Mouse (Mus musculus): ENCODE results near the gene Cyp2d10. TPM values are rescaled to one million over a fixed set of nuclear protein-coding genes. Genes with fewer than 3 reads are reported as not detected.
A peak's percentile ranks its signal among the peaks of the same experiment; 100 is the strongest.

The Cyp2d10 gene
- polyA plus RNA-seq, 1 experiment, result not detected

GRCm38 (mm10) chr15:82353078-82353744 lies 53.8 kb downstream of the Cyp2d10 start:
- DNase-seq (ENCODE audit: low read depth), result peak; percentile 25
- TF ChIP-seq POLR2A (IDR thresholded peaks at IDR 0.05; ENCODE audit: borderline replicate concordance, extremely low read depth, insufficient read depth, insufficient read length, poor library complexity, severe bottlenecking) (no peak), CTCF (IDR thresholded peaks at IDR 0.05; ENCODE audit: borderline replicate concordance, extremely low read depth, insufficient read depth, insufficient read length) (no peak)

Other genes with a start within 250 kb of the Cyp2d10 start
- 1.8 and 3.2 TPM in 2 replicates for gene Shisa8, start 194.4 kb downstream of the Cyp2d10 start, polyA plus RNA-seq (2012; rRNA removed)
- gene Tnfrsf13c, start 182.8 kb downstream of the Cyp2d10 start, polyA plus RNA-seq (2012; rRNA removed), result 0.26 and 0.30 TPM in 2 replicates
- gene Cenpm, start 162.4 kb downstream of the Cyp2d10 start, polyA plus RNA-seq (2012; rRNA removed), result 16.5 and 26.2 TPM in 2 replicates
- gene 1500009C09Rik, start 154.8 kb downstream of the Cyp2d10 start, polyA plus RNA-seq (2012; rRNA removed), result 67.2 and 71.3 TPM in 2 replicates
- gene Sept3, start 132.3 kb downstream of the Cyp2d10 start, polyA plus RNA-seq (2012; rRNA removed), result 426 and 484 TPM in 2 replicates
- 0.15 and 0.19 TPM in 2 replicates for gene Wbp2nl, start 108.2 kb downstream of the Cyp2d10 start, polyA plus RNA-seq (2012; rRNA removed)
- gene Naga, start 68.3 kb downstream of the Cyp2d10 start, polyA plus RNA-seq (2012; rRNA removed), result 46.0 and 46.4 TPM in 2 replicates
- gene Pheta2, start 68.3 kb downstream of the Cyp2d10 start, polyA plus RNA-seq (2012; rRNA removed), result 1.3 and 1.9 TPM in 2 replicates
- 231 and 270 TPM in 2 replicates for gene Smdt1, start 68.2 kb downstream of the Cyp2d10 start, polyA plus RNA-seq (2012; rRNA removed)
- gene Ndufa6, start 52.9 kb downstream of the Cyp2d10 start, polyA plus RNA-seq (2012; rRNA removed), result 298 and 375 TPM in 2 replicates
- gene Cyp2d22, start 26.9 kb downstream of the Cyp2d10 start, polyA plus RNA-seq (2012; rRNA removed), result 5.4 and 5.8 TPM in 2 replicates
- not detected in 2 replicates for gene Cyp2d11, start 13.2 kb downstream of the Cyp2d10 start, polyA plus RNA-seq (2012; rRNA removed)
- not detected in 2 replicates for gene Cyp2d9, start 26.2 kb upstream of the Cyp2d10 start, polyA plus RNA-seq (2012; rRNA removed)
- gene Cyp2d12, start 147.9 kb upstream of the Cyp2d10 start, polyA plus RNA-seq (2012; rRNA removed), result not detected in 2 replicates
- not detected in 2 replicates for gene Cyp2d34, start 213.8 kb upstream of the Cyp2d10 start, polyA plus RNA-seq (2012; rRNA removed)

Data from brain, embryonic 14.5 days (tissue).